Mouse (Mus musculus) limb, embryonic 14.5 days (tissue): ENCODE results near the gene Sh2b1. TPM values are rescaled to one million over a fixed set of nuclear protein-coding genes. Genes with fewer than 3 reads are reported as not detected.

Source experiments
- ATAC-seq: fragments of 200-750 bp; cut with Nextera tagmentation; 2 replicates; pipeline ENCODE4 v1.8.0; 2017; ENCODE audit warnings: low read depth, moderate number of reproducible peaks, moderate TSS enrichment; ENCODE audit not compliant: low FRiP score
- DNase-seq: peaks from one replicate; pipeline ENCODE4 v3.0.0-alpha.2; 2015; ENCODE audit warnings: low spot score
- H3K27ac ChIP-seq: fragments of 300-500 bp; sonication (generic); replicated peaks from 2 replicates; pipeline ENCODE4 v1.5.1; 2014; ENCODE audit warnings: low read depth, mild to moderate bottlenecking, low read length, moderate library complexity, mixed read lengths
- H3K27me3 ChIP-seq: fragments of 300-500 bp; sonication (generic); 2 replicates; pipeline ENCODE4 v1.6.1; 2014; ENCODE audit warnings: low read length, mixed read lengths; ENCODE audit not compliant: control insufficient read depth, insufficient read depth
- H3K36me3 ChIP-seq: fragments of 300-500 bp; sonication (generic); 2 replicates; pipeline ENCODE4 v1.6.1; 2014; ENCODE audit warnings: mild to moderate bottlenecking, low read length, moderate library complexity, mixed read lengths; ENCODE audit not compliant: control insufficient read depth, insufficient read depth
- H3K4me1 ChIP-seq: fragments of 300-500 bp; sonication (generic); 2 replicates; pipeline ENCODE4 v1.6.1; 2014; ENCODE audit warnings: antibody characterized with exemption, low read length, mixed read lengths; ENCODE audit not compliant: control insufficient read depth, insufficient read depth
- H3K4me2 ChIP-seq: fragments of 300-500 bp; sonication (generic); replicated peaks from 2 replicates; pipeline ENCODE4 v1.6.1; 2014; ENCODE audit warnings: low read depth, mild to moderate bottlenecking, low read length, moderate library complexity; ENCODE audit not compliant: severe bottlenecking
- H3K4me3 ChIP-seq: fragments of 300-500 bp; sonication (generic); replicated peaks from 2 replicates; pipeline ENCODE4 v1.5.1; 2014; ENCODE audit warnings: low read length
- H3K9ac ChIP-seq: fragments of 300-500 bp; sonication (generic); 2 replicates; pipeline ENCODE4 v1.6.1; 2014; ENCODE audit warnings: mild to moderate bottlenecking, low read depth, low read length, moderate library complexity; ENCODE audit not compliant: severe bottlenecking
- H3K9me3 ChIP-seq: fragments of 300-500 bp; sonication (generic); 2 replicates; pipeline ENCODE4 v1.6.1; 2016; ENCODE audit warnings: low read length; ENCODE audit not compliant: control insufficient read depth
- POLR2A ChIP-seq: fragments of 200-500 bp; IDR thresholded peaks from 2 replicates; pipeline ENCODE4 v1.8.0; 2012; ENCODE audit warnings: inconsistent platforms, mild to moderate bottlenecking, moderate library complexity, borderline replicate concordance; ENCODE audit not compliant: insufficient read depth, insufficient read length; ENCODE audit errors: extremely low read depth
- WGBS: fragments of 180-500 bp; shearing (Covaris S2); extraction: QIAGEN DNeasy Blood & Tissue Kit; methylation state at CpG from one replicate; pipeline ENCODE4 v1.1.7; 2014; 5-methylcytosine and 5-hydroxymethylcytosine counted together
- polyA plus RNA-seq, 2 experiments: library from polyadenylated mRNA; depleted of rRNA in 1 of 2; stranded (reverse) in 1 of 2; unstranded in 1 of 2; fragments of >200 nt; fragmentation: Nextera tagmentation in 1 of 2; extraction: Ambion mirVana in 1 of 2; gene quantifications; 2 replicates each; pipeline versions ENCODE4 v1.2.1 to v1.2.3; 2012 to 2014

The Sh2b1 gene
- polyA plus RNA-seq, 2 experiments: 50.2 to 83.3 TPM

DNA sequence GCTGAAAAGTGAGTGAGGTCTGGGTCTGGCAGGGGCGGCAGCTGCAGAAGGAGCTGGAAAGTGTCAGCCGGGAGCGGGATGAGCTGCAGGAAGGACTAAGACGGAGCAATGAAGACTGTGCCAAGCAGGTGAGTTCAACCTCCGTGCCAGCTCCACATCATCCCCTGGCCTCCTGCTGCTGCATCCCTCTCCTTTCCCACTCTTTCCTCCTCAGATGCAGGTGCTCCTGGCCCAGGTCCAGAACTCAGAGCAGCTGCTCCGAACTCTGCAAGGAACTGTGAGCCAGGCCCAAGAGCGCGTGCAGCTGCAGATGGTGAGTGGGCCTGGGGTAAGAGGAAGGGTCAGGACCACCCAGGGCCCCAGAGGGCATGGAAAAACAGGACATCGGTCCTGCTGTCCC lies 35.1 kb downstream of the Sh2b1 start:
- Histone ChIP-seq H3K27ac (no peak overlapping the region), H3K27me3 (no peaks in the 10 kb centered on the region), H3K4me1 (no peaks in the 10 kb centered on the region), H3K9me3 (no peaks in the 10 kb centered on the region), H3K9ac (no peak overlapping the region), H3K36me3 (peaks cover 50% of the 10 kb centered on the region), H3K4me2 (no peak overlapping the region), H3K4me3 (no peak overlapping the region)
- WGBS: 75% methylated on average over 9 of the region's 9 CpGs
- TF ChIP-seq POLR2A: no peak
- no peak; the same call in 1 of the 2 replicates for ATAC-seq
- DNase-seq: no peak

- no peak for TF ChIP-seq POLR2A
- H3K27ac ChIP-seq: no peak overlapping the region
- H3K9ac ChIP-seq: no peak overlapping the region
- H3K9me3 ChIP-seq: no peaks in the 10 kb centered on the region
- H3K4me1 ChIP-seq: no peaks in the 10 kb centered on the region
- ATAC-seq: no peak
- no peak overlapping the region for H3K4me2 ChIP-seq
- no peaks in the 10 kb centered on the region for H3K27me3 ChIP-seq
- no peak overlapping the region for H3K4me3 ChIP-seq
- H3K36me3 ChIP-seq: peaks cover 44% of the 10 kb centered on the region
- DNase-seq: peak; percentile 14
- 23% methylated on average over 8 of the region's 8 CpGs for WGBS
Observed at GRCm38 (mm10) chr7:126436851-126437250, 38.4 kb downstream of the Sh2b1 start.

DNA sequence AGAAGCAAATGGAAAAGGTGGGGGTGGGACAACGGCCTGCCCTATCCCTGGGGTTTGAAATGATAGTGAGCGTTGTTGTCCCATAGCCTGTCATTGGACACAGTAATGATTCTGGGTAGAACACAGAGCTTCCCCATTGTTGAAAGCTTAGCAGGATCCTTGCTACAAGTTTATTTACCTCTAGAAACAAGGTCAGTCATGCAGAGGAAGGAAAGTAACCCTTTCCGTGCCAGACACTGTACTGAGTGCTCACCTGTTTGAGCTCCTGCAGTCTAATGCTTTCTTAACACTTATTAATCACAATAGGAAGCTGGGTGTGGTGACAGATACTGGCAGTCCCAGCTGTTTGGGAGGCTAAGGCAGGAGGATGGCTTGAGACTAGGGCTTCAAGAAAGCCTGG lies 39.4 kb downstream of the Sh2b1 start:
- 89% methylated on average over 3 of the region's 3 CpGs for WGBS
- no peak for ATAC-seq

DNA sequence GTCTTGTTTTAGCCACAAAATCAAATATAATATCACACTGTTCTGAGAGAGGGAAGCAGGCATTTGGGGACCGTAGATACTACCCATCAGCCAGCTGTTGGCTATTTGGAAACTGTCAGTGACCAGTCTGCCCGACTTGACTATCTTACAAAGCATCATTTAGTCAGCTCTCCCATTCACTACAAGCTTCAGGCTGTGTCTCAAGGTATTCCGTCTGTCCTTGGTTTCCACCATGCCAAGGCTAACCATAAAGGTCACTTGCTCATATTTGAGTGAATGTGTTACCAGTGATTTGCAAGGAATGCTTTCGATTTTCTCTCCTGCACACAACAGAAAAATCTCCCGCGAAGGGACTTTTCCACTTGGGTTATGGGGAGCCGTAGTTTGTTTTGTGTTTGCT lies 40.5 kb downstream of the Sh2b1 start:
- Histone ChIP-seq H3K4me1 (0 out of 2 replicates have a peak, but pooled peaks cover 1% of the 10 kb centered on the region), H3K4me2 (no peak overlapping the region), H3K9me3 (no peaks in the 10 kb centered on the region), H3K27ac (no peak overlapping the region), H3K4me3 (no peak overlapping the region), H3K9ac (no peak overlapping the region), H3K36me3 (peaks cover 38% of the 10 kb centered on the region), H3K27me3 (no peaks in the 10 kb centered on the region)
- TF ChIP-seq POLR2A: no peak
- no peak for DNase-seq
- 86% methylated on average over 7 of the region's 7 CpGs for WGBS
- no peak for ATAC-seq

More for the DNA sequence above, 39.4 kb downstream of the Sh2b1 start:
- no peak overlapping the region for H3K4me2 ChIP-seq
- H3K36me3 ChIP-seq: peaks cover 46% of the 10 kb centered on the region
- no peaks in the 10 kb centered on the region for H3K4me1 ChIP-seq
- no peak overlapping the region for H3K27ac ChIP-seq
- H3K9me3 ChIP-seq: no peaks in the 10 kb centered on the region
- no peaks in the 10 kb centered on the region for H3K27me3 ChIP-seq
- H3K4me3 ChIP-seq: no peak overlapping the region
- TF ChIP-seq POLR2A: no peak
- no peak overlapping the region for H3K9ac ChIP-seq
- DNase-seq: no peak

DNA sequence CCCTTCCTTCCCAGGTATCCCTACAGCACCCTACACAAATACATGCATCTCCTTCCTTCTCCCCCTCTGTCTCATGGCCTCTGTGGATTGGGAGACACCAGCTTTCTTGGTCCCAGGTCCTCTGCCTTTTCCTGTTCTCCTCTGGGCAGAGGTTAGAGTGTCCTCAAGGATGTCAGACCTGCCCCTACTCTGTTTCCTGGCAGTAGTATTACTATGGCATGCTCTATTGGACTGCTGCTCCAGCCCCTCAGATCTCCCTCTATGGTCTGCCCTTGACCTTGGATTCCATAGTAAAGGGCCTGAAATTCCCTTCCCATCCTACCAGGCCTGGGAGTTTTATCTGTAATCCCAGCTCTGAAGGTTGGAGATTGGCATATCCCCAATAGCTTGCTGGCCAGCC lies 45.1 kb downstream of the Sh2b1 start:
- TF ChIP-seq POLR2A: no peak
- Histone ChIP-seq H3K4me3 (no peak overlapping the region), H3K4me2 (peak overlapping the region; percentile 79; the same call in 1 of the 2 replicates), H3K4me1 (peaks cover 13% of the 10 kb centered on the region), H3K36me3 (peaks cover 26% of the 10 kb centered on the region), H3K9ac (no peak overlapping the region), H3K9me3 (no peaks in the 10 kb centered on the region), H3K27me3 (no peaks in the 10 kb centered on the region), H3K27ac (no peak overlapping the region)
- ATAC-seq (no peak), DNase-seq (no peak)

- Histone ChIP-seq H3K36me3 (peaks cover 23% of the 10 kb centered on the region), H3K27ac (no peak overlapping the region), H3K4me3 (peak overlapping the region; percentile 73), H3K4me2 (peak overlapping the region; percentile 79), H3K27me3 (no peaks in the 10 kb centered on the region), H3K4me1 (peaks cover 13% of the 10 kb centered on the region), H3K9ac (peak overlapping the region; percentile 80), H3K9me3 (no peaks in the 10 kb centered on the region)
- 31% methylated on average over 15 of the region's 15 CpGs for WGBS
- TF ChIP-seq POLR2A: no peak
- ATAC-seq: no peak
- DNase-seq: no peak
Observed at GRCm38 (mm10) chr7:126429503-126429898, 45.7 kb downstream of the Sh2b1 start.
